Mouse (Mus musculus) forebrain, embryonic 16.5 days (tissue): ENCODE results near the gene Mpzl2. TPM values are rescaled to one million over a fixed set of nuclear protein-coding genes. Genes with fewer than 3 reads are reported as not detected.

Experiments
- polyA plus RNA-seq: library from polyadenylated mRNA; unstranded; fragments of >200 nt; fragmentation: Nextera tagmentation; extraction: Ambion mirVana; gene quantifications from 2 replicates; pipeline ENCODE4 v1.2.1, GENCODE M21; 2015

Gene Mpzl2
- polyA plus RNA-seq, 1 experiment from 2014 or later: 0.38 TPM

Other genes with a start within 250 kb of the Mpzl2 start
- gene Tmem25, start 240.5 kb upstream of the Mpzl2 start, polyA plus RNA-seq: 7.0 and 10.3 TPM in 2 replicates
- gene Ttc36, start 236.7 kb upstream of the Mpzl2 start, polyA plus RNA-seq: 0.41 TPM in 1 of 2 replicates, not detected in the other
- 22.2 and 24.3 TPM in 2 replicates for gene Kmt2a, start 158.5 kb upstream of the Mpzl2 start, polyA plus RNA-seq
- 638 and 661 TPM in 2 replicates for gene Atp5l, start 119.1 kb upstream of the Mpzl2 start, polyA plus RNA-seq
- 38.5 and 42.7 TPM in 2 replicates for gene Ube4a, start 74.2 kb upstream of the Mpzl2 start, polyA plus RNA-seq
- not detected in 2 replicates for gene Cd3g, start 59.4 kb upstream of the Mpzl2 start, polyA plus RNA-seq
- gene Cd3d, start 58.0 kb upstream of the Mpzl2 start, polyA plus RNA-seq: not detected in 2 replicates
- gene Cd3e, start 30.2 kb upstream of the Mpzl2 start, polyA plus RNA-seq: not detected in 2 replicates
- 1.0 and 1.2 TPM in 2 replicates for gene Mpzl3, start 15.4 kb downstream of the Mpzl2 start, polyA plus RNA-seq
- gene Jaml, start 39.4 kb downstream of the Mpzl2 start, polyA plus RNA-seq: 0.34 and 0.61 TPM in 2 replicates
- gene Scn2b, start 78.0 kb downstream of the Mpzl2 start, polyA plus RNA-seq: 5.7 and 6.9 TPM in 2 replicates
- gene Scn4b, start 98.6 kb downstream of the Mpzl2 start, polyA plus RNA-seq: 0.24 and 0.27 TPM in 2 replicates
- gene BC049352, start 142.2 kb downstream of the Mpzl2 start, polyA plus RNA-seq: 0.14 and 0.38 TPM in 2 replicates
- gene Tmprss4, start 164.3 kb downstream of the Mpzl2 start, polyA plus RNA-seq: not detected in 2 replicates
- gene Il10ra, start 229.3 kb downstream of the Mpzl2 start, polyA plus RNA-seq: 0.52 TPM in 2 replicates